Mouse (Mus musculus) MEL-GATA-1-ER (cell line): ENCODE data around the gene Dnpep.

Source experiments
- DNase-seq: peaks from one replicate; pipeline ENCODE4 v3.0.0-alpha.2; 2012; ENCODE audit warnings: low read depth; ENCODE audit errors: extremely low read depth

The Dnpep gene

GRCm38 (mm10) chr1:75331271-75331670, 13.5 kb upstream of the Dnpep start:
- DNase-seq, result no peak

GRCm38 (mm10) chr1:75327461-75327860, 9.7 kb upstream of the Dnpep start:
- no peak for DNase-seq

DNA sequence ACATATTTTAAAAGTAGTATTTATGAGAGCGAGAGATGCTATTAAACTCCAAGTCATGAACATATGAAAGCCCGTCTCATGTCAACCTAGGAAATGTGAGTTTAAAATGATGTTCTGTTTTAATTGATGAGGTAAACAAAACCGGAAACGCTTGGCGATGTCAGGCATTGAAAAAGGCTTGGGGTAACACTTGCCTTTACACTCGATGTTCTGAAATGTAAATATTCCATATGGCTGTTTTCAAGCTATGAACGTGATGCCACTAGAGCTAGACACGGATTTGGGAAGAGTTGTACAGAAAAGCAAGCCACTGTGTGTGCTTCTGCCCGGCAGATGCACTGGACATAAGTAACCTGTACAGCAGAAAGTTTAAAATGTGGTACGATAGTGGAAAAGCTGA, 1.4 kb upstream of the Dnpep start:
- no peak for DNase-seq

- no peak for DNase-seq
Observed at GRCm38 (mm10) chr1:75318736-75319135, 946 bp upstream of the Dnpep start.

GRCm38 (mm10) chr1:75318301-75318700, 511 bp upstream of the Dnpep start:
- DNase-seq, result no peak

DNA sequence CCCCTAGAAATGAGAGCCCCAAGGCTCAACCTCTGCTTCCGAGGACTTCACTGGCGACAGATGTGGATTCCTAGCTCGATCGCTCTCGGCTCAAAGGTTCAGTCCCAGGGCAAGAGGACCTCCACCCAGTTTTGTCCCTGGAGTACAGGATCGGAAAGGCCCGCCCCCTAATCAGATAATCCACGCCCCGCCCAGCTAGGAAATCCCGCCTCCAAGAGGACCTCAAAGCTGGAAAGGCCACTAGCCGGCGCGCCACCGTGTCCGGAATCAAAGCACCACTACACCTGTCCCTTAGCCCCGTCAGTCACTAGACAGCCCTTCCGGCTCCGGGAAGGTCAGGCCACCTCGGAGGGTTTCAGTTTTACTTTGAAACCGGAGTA, 939 bp downstream of the Dnpep start:
- peak; percentile 56 for DNase-seq

GRCm38 (mm10) chr1:75315456-75316365, 2.1 kb downstream of the Dnpep start:
- DNase-seq, result no peak

GRCm38 (mm10) chr1:75315011-75315410, 2.8 kb downstream of the Dnpep start:
- no peak for DNase-seq

DNA sequence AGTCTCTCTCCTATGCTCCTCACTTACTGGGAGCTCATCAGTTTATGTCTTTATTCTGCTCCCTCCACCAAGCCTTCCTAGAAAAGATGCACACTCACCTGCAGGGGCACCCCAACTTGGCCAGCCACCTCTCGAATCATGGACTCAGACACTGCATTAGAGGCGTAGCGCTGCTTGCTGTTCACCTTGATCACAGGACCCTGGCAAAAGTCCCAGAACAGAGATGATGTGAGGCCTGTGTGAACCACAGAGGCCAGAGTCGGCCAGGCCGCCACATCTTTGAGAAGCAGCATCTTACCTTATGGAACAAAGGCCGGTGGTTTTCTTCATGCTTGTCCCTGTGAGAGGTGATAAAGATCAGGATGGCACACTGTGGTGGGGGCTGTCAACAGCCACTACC, 6.1 kb downstream of the Dnpep start:
- DNase-seq, result no peak

GRCm38 (mm10) chr1:75304662-75305061, 13.1 kb downstream of the Dnpep start:
- DNase-seq, result no peak

GRCm38 (mm10) chr1:75294294-75294693, 23.5 kb downstream of the Dnpep start:
- DNase-seq, result no peak

DNA sequence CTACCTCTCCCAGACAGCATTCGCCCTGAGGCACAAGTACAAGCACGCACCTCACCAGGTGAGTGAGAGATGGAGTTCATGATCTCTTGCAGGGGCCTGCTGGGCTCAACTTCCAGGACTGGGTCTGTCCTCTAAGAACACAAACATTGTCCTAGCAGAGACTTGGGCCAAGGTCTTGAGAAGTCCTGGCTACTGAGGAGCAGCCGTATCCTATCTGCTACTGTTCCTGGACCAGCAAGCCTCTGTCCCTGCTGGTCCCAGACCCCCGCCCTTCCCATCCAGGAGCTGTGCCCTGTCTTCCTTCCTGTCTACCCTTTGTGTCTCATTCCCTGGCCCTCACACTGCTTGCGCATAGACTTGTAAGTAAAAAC, 24.5 kb downstream of the Dnpep start:
- no peak for DNase-seq

GRCm38 (mm10) chr1:75292476-75293330, 25.1 kb downstream of the Dnpep start:
- no peak for DNase-seq

GRCm38 (mm10) chr1:75291321-75291720, 26.5 kb downstream of the Dnpep start:
- no peak for DNase-seq

DNA sequence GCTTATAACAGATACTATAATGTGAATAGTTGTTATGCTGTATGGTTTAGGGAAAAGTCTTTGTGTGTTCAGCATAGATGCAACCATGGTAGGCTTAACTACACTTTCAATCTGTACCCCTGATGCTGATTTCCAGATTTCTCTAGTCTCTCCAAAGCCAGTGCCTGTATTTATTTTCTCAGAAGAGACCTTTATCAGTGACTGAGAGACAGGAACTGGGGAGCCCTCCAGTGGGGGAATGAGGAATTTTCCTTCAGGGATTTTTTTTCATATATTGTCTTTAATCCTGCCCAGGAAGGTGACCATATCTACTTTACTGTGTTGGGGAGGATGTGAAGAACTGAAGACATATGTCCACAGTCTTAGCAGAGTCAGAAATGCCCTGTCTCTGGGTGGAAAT, 27.2 kb downstream of the Dnpep start:
- DNase-seq, result peak; percentile 13

DNA sequence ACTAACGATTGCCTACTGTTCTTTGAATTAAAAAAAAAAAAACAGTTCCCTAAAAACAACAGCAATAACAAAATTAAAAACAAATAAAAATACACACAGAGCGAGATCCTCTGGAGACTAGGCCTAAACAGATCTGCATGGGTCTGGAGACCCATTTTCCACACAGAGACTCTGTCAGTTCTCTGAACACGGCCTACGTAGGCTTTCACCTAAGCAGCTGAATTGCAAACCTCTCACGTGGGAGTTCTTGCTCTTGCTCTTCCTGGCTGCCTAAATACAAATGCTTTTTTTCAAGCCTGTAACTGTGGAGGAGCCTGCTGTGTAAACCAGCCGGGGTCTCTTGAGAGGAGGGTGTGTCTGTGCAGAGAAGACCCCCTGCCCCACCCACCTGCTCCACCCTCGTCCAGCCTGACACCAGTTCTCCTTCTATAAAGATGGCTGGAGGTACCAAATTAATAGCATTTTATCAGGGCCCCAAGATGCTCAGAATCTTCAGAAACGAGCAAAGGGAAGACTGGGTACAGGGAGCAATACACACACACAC, 27.8 kb downstream of the Dnpep start:
- no peak for DNase-seq

DNA sequence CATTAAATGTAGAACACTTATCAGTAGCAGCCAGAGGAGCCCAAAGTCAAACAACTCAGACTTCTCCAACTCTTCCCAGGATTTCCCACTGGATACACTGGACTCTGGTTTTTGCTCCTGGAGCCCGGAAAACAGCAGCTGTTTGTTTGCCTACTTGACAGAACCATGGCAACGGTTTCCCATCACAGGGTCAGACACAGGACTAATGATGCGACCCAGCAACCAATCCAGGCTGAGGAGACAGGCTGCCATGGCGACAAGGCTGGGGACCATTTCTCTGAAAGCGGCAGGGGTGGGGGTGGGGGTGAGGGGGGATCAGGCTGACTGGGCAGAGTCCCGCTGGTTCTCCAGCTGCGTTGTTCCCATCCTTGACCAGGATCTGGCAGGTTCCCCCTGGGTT, 28.4 kb downstream of the Dnpep start:
- no peak for DNase-seq

GRCm38 (mm10) chr1:75284911-75285310, 32.9 kb downstream of the Dnpep start:
- no peak for DNase-seq

GRCm38 (mm10) chr1:75283017-75283416, 34.8 kb downstream of the Dnpep start:
- no peak for DNase-seq

GRCm38 (mm10) chr1:75278228-75278627, 39.6 kb downstream of the Dnpep start, which contains the start of gene Resp18:
Resp18 (minus strand) TSS chr1:75278415.
- DNase-seq, result no peak

DNA sequence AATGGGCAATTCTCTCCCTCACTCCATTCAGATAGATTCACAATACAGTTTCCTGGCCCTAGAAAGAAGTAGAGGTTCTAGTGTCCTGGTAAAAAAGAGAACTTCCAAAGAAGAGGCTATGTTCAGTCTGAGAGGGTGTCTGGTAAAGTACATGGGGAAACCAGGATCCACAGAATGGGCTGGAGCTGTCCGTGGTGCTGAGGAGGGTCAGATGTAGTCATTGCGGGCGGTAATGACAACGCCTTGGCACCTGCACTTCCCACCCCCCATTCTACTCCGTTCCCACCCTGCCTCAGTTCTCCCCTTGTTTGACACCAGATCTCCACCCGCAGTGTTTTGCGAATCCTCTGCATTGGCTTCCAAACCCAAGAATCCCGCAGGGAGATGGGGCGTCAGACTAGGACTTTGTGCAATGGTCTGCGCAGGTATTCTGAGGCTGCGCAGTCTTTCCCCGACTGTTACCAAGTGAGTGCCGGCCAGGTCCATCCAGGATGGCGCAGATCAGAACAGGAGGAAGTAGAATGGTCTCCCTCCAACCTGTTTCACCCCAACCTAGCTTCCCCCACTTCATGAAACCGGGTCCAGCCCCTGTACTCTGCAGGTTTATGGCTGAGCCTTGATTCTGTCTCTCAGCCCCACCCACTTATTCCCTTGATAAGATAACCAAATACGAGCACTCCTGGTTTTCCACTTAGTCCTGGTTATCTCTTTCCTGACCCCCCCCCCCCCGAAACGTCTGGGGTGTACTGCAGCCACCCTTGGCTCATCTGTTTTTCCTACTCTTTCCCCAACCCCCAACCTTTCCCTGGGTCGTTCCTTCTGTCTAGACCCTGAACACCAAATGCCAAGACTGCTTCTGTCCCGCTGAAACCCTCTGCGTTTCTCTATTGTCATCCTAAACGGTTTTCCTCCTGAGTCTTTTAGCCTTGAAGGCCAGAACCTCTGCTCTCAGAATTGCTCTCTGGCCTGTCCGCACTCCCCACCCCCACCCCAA, 40.3 kb downstream of the Dnpep start:
- no peak for DNase-seq
